Mouse (Mus musculus): ENCODE data around the gene B3galt6.

B3galt6 gene

DNA sequence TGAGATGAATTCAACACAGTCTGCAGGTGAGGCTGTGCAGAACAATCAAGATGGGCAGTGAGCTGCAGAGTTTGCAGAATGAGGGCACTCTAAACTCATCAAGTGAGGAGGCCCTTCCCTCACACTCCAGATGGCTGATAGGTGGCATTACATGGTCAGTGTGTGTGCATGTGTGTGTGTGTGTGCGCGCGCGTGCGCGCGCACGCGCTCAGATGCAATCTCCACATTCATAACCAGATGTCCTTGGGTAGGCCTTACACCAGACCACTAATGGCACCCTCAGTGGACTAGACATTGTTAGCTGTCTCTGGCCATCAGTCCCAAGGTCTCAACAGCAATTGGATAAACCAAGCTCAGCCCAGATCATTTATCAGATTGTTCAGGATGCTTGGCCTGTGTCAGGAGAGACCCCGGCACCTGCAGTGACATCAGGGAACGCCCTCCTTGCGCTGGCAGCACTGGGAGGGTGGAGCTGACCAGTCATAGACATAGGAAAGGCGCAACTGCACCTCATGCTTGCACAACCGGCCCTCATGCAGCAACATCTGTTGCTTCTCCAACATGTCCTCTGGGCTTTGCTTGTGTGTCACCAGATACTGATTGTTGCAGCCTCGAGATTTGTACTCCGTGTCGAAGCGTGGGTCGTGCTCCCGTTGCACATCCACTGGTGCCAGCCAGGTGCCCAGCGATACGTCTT is 1.1 kb downstream of the B3galt6 start:
- no peak for DNase-seq (ENCODE audit: low spot score in 2 of 2)

GRCm38 (mm10) chr4:155983788-155984187 is 8.7 kb downstream of the B3galt6 start:
- DNase-seq (ENCODE audit: low spot score in 2 of 2), result no peak

GRCm38 (mm10) chr4:155981436-155982082 is 10.9 kb downstream of the B3galt6 start:
- DNase-seq (ENCODE audit: low spot score in 2 of 2), result no peak

GRCm38 (mm10) chr4:155973239-155973638 is 19.2 kb downstream of the B3galt6 start:
- DNase-seq (ENCODE audit: low spot score in 2 of 2), result no peak

DNA sequence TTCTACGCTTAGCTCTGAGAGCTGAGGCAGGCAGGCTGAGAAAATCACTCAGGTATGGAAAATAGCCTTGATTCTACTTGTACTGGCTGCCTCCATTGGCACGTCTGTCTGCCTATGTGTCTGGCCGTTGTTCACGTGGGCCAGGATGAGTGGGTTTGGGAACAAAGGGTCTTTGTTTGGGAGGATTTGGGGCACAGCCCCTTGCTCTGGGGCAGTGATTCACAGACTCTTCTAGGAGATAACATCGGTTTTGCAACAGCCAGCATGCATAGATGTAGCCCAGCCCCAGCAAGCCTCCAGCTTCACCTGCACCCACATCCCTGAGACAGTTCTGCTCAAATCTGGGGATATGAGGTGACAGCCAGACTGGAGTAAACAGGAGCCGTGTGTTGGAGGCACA is 19.8 kb downstream of the B3galt6 start:
- no peak for DNase-seq (ENCODE audit: low spot score in 2 of 2)

DNA sequence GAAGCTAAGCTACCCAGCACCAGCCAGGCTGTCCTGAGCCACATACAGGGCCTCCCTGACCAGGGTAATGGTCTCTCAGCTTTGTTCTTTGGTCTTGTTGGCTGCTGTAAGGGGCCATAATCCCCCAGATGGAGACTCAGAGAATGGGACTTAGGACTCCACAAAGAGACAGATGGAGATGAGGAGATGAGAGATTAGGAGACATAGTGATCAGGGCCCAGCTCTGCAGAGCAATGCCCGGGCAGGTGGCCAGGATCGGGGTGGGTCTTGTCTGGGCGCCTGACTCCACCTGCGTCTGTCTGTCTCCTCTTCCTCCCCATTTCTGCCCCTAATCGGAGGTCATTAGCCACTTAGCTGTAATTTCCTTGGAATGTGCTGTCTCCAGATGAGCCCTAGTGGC is 22.2 kb downstream of the B3galt6 start:
- DNase-seq (ENCODE audit: low spot score in 2 of 2), result no peak

- no peak for DNase-seq (ENCODE audit: low spot score in 2 of 2)
Observed at GRCm38 (mm10) chr4:155969043-155969653, 23.3 kb downstream of the B3galt6 start.

DNA sequence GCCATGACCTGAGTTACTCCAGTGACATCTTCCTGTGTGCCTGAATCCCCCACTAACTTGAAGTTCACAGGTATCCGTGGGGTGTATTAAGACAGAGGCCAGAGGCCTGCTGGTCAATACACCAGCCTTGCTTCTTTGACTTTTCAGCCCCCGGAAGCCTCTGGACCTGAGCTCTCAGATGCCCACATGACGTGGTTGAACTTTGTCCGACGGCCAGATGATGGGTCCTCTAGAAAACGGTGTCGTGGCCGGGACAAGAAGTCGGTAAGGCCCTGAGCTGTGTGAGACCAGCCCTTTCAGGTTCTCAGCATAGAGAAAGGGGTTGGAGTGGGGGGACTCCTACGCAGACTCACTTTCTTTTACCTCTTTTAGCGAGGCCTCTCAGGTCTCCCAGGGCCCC is 28.1 kb downstream of the B3galt6 start:
- DNase-seq (ENCODE audit: low spot score in 2 of 2), result no peak

GRCm38 (mm10) chr4:155963106-155963505 is 29.3 kb downstream of the B3galt6 start:
- DNase-seq (ENCODE audit: low spot score in 2 of 2), result no peak

GRCm38 (mm10) chr4:155962167-155962971 is 30.1 kb downstream of the B3galt6 start, which contains the start of gene C1qtnf12:
Gene C1qtnf12, plus strand, starts transcription at chr4:155962318.
- DNase-seq (ENCODE audit: low spot score in 2 of 2), result peak; percentile 31 to 38

DNA sequence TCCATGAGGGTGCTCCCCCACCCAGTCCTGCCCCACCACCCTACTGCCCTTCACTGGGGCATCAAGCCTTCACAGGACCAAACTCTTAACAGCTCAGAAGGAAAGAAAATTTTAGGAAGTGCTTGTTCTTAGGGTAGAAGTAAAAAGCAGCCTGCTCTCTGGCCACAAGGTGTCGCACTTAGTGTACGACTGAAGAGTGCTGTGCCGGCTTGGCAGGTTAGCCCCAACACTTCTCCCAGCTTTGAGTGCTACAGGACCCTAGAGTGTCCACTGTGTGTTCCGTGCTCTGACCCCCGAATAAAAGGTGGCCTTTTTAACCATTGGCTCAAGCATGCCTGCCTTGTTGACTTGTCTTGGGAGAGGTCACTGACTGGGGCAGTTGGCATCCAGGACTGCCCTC is 33.2 kb downstream of the B3galt6 start:
- peak; percentile 36 to 45 for DNase-seq (ENCODE audit: low spot score in 2 of 2)

DNA sequence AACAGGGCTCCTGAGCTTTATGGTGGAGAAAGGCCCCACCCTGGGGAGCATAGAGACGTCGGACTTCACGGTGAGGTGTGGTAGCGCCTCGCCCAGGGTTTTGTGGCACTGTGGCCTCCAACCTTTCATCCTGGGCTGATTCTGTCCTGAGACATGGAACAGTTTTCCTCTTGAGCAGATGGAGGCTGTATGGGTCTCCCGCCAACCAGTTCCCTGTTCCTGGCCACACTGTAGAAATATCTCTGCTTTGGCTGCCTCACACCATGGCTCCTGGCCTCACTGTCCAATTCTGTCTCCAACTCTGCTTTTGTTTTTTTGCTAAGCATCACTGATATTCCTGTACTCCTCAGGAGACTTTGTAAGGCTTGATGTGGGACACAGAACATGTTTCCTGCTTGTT is 37.0 kb downstream of the B3galt6 start:
- DNase-seq (ENCODE audit: low spot score in 2 of 2), result no peak

GRCm38 (mm10) chr4:155947094-155947493 is 45.4 kb downstream of the B3galt6 start:
- no peak for DNase-seq (ENCODE audit: low spot score in 2 of 2)

DNA sequence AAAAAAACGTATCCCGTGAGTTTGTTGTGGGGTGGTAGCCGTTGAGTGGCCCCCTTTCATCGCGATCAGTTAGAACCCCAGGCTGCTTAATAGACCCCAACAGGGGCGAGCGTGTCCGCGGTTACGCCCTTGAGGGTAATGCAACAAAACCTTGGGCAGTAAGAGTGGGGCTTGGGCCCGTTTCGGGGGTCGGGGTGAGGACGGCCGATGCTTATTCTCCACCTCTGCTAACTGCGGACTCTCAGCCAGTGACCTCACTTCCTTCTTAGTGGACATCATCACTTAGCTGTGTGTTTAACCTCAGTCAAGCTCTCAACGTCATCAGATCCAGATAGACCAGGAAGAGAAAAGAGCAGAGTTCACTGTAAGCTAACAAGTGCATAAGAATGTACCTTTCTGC is 48.2 kb downstream of the B3galt6 start:
- DNase-seq (ENCODE audit: low spot score in 2 of 2), result no peak

DNA sequence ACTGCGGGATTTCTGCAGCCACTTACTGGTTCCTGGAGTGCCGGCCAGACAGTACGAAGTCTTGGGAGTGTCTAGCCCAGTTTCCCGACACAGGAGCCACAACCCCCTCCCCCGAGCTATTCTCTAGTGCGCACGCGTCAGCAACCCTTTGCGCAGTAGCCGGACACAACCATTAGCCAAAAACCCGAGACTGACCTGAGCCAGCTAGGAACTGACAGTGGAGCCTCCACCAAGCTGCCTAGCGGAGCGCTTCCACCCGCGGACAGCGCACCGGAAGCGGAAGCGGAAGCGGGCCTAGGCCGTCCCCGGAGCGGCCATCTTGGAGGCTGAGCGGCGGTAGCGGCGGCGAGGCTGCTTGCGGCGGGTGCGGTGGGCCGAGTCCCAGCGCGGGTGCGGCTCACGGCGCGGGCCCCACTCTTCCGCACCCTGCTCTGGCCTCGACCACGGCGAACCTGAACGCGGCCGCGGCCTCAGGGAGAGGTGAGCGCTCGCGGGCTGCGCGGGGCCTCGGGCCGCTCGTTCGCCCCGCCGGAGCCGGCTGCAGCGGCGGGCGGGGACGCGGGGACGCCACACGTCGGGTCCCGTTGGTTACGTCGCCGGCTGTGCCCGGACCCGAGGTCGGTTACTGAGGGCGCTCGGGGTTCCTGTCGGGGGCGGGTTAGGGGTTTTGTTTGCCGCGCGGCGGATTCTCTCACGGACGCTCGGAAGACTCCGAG is 48.8 kb downstream of the B3galt6 start, which contains the start of gene Ube2j2:
TSS of gene Ube2j2 (plus strand) at position 298 of the 716 bp plus-strand sequence.
- DNase-seq (ENCODE audit: low spot score in 2 of 2), result peak; percentile 96 to 100

- peak in 1 of 2 experiments; percentile 19 for DNase-seq (ENCODE audit: low spot score in 2 of 2)
Observed at GRCm38 (mm10) chr4:155943049-155943452, 49.4 kb downstream of the B3galt6 start.
